Mouse (Mus musculus) heart, adult 2 months (tissue): ENCODE measurements around the gene Rgl1.

Source experiments
- CTCF ChIP-seq: fragments of 200-600 bp; IDR thresholded peaks from 2 replicates; pipeline ENCODE4 v1.8.1; 2022; ENCODE audit warnings: antibody characterized with exemption, mild to moderate bottlenecking, moderate library complexity
- EP300 ChIP-seq: fragments of 200-500 bp; IDR thresholded peaks from 2 replicates; pipeline ENCODE4 v1.6.1; 2011; ENCODE audit warnings: low read depth, low read length, control low read depth; ENCODE audit not compliant: insufficient read depth
- POLR2A ChIP-seq: fragments of 200-500 bp; IDR thresholded peaks from 2 replicates; pipeline ENCODE4 v1.6.1; 2011; ENCODE audit warnings: mild to moderate bottlenecking, low read depth, low read length, control low read depth; ENCODE audit not compliant: insufficient read depth

GRCm38 (mm10) chr1:152603628-152604027 is 162.5 kb downstream of the Rgl1 start:
- TF ChIP-seq CTCF (no peak), POLR2A (no peak), EP300 (no peak)
